Mouse (Mus musculus): ENCODE measurements around the gene Il4ra.
A peak's percentile ranks its signal among the peaks of the same experiment; 100 is the strongest.

Gene Il4ra

GRCm38 (mm10) chr7:125572737-125573136 is 20.8 kb downstream of the Il4ra start:
- DNase-seq (ENCODE audit: low spot score) = no peak

DNA sequence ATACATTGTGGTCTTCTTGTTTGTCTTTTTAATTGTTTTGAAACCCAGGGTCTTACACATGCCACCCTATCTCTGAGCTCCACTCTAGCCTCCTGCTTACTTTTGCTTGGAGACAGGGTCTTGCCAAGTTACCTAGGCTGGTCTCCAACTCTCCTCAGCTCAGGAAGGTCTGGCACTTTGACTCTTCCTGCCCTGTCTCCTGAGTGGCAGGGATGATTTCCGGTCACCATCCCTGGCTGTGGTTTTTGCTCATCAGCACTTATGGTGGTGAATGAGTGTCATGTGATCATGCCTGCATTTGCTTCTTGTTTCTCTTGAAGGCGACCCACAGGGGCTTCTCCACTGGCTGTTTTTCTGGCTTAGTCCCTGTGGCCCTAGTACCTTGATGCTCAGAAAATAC is 21.9 kb downstream of the Il4ra start:
- DNase-seq (ENCODE audit: low spot score) = no peak

GRCm38 (mm10) chr7:125574832-125575231 is 22.9 kb downstream of the Il4ra start:
- DNase-seq (ENCODE audit: low spot score) = no peak

DNA sequence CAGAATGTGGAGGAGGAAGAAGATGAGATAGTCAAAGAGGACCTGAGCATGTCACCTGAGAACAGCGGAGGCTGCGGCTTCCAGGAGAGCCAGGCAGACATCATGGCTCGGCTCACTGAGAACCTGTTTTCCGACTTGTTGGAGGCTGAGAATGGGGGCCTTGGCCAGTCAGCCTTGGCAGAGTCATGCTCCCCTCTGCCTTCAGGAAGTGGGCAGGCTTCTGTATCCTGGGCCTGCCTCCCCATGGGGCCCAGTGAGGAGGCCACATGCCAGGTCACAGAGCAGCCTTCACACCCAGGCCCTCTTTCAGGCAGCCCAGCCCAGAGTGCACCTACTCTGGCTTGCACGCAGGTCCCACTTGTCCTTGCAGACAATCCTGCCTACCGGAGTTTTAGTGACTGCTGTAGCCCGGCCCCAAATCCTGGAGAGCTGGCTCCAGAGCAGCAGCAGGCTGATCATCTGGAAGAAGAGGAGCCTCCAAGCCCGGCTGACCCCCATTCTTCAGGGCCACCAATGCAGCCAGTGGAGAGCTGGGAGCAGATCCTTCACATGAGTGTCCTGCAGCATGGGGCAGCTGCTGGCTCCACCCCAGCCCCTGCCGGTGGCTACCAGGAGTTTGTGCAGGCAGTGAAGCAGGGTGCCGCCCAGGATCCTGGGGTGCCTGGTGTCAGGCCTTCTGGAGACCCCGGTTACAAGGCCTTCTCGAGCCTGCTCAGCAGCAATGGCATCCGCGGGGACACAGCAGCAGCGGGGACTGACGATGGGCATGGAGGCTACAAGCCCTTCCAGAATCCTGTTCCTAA is 24.0 kb downstream of the Il4ra start:
- no peak for DNase-seq (ENCODE audit: low spot score)

- peak; percentile 92 for DNase-seq (ENCODE audit: low spot score)
These were observed 25.1 kb downstream of the Il4ra start for GRCm38 (mm10) chr7:125576982-125577381.

- DNase-seq (ENCODE audit: low spot score) = peak; percentile 61
These were observed 25.7 kb downstream of the Il4ra start for GRCm38 (mm10) chr7:125577486-125578088.

- DNase-seq (ENCODE audit: low spot score) = peak; percentile 11
These were observed 26.2 kb downstream of the Il4ra start for GRCm38 (mm10) chr7:125578106-125578505.

DNA sequence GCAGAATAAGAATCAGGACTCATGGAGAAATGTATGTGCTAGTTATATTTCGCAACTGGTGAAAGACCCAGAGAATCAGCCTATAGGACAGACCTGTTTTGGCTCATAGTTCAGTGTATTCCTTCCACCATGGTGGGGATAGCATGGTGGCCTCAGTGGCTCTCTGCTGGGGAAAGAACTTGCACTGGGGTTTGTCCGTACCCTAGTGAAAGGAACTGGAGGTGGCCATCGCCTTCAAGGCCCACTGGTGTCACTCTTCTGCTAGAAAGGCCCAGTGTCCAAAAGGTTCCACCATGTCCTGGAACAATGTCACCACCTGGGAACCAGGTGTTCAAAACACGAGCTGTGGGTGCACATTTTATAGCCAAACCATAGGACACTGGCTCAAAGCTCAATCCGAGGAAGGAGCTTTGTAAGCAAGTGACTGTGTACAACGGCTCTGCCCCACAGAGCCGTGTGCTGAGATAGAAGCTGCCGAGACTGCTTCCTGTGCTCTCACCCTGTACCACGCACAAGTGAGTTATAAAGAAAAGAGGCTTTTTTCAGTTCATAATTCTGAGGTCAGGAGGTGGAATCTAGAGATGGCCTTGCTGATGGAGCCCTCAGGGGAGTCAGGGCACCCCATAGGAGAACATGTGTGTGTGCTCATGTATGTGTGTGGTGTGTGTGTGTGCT is 27.8 kb downstream of the Il4ra start:
- no peak for DNase-seq (ENCODE audit: low spot score)

DNA sequence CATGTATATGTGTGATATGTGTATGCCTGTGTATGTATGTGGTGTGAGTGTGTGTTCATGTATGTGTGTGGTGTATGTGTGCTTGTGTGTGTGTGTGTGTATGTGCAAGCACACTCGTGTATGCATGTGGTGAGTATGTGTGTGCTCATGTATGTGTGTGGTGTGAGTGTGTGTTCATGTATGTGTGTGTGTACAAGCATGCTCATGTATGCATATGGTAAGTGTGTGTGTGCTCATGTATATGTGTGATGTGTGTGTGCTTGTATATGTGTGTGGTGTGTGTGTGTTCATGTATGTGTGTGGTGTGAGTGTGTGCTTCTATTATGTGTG is 28.3 kb downstream of the Il4ra start:
- no peak for DNase-seq (ENCODE audit: low spot score)

- DNase-seq (ENCODE audit: low spot score) = no peak
These were observed 28.9 kb downstream of the Il4ra start for GRCm38 (mm10) chr7:125580625-125581316.

DNA sequence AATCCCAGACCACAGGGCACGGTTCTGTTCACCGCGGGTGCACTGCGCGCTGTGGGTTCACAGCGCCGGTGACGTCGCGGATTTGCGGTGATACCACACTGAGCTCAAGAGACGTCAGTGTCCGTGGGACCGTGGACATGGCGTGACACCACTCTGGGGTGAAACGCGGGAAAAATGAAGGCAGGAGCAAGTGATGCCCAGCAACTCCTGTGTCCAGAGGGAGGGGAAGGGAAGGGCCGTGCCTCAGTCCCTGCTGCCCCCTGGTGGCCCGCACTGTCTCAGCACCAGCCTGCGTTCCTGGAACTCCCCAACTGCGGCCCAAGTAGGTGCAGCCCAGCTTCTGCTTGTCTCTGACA is 29.4 kb downstream of the Il4ra start:
- DNase-seq (ENCODE audit: low spot score) = peak; percentile 83

DNA sequence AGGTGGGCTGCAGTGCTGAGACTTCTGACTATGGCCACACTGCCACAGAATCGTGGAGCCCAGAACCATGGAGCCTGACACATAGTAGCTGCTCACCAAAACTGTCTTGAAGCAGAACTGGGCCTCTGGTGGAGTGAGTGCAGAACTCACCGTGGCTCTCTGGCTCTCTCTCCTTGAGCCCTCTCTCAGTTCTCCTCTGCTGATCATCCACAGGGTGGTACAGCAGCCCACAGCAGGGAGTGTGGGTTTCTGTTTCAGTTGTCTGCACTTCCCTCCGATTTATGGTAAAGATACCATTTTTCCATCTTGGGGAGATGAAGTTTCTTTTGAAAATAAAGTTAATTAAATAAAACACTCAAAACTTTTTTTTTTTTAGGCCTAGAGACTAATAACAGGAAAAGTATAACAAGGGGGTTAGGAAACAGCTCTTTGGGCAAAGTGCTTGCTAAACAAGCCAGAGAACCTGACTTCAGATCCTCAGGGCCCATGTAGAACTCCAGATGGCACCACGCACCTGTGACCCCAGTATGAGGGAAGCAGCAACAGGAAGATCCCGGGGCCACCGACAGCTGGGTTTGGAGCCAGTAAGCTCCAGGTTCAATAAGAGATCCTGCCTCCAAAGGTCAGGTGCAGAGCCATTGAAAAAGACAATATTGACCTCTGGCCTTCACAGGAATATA is 31.5 kb downstream of the Il4ra start:
- no peak for DNase-seq (ENCODE audit: low spot score)

DNA sequence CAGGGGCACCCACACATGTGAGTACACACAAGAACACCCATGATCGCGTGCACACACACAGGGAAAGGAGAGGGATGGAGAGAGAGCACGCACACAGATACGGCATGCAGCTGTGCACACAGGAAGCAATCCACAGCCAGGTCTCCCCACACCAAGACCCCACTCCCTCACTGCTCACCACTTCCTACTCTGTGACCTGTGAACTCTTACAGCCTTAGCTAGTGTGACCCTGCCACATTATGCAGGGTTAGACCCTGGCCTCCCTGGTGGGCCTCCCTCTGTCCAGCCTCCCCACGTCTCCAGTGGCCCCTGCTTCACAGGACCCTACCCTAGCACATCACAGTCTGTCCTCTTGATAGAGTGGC is 32.1 kb downstream of the Il4ra start:
- no peak for DNase-seq (ENCODE audit: low spot score)

DNA sequence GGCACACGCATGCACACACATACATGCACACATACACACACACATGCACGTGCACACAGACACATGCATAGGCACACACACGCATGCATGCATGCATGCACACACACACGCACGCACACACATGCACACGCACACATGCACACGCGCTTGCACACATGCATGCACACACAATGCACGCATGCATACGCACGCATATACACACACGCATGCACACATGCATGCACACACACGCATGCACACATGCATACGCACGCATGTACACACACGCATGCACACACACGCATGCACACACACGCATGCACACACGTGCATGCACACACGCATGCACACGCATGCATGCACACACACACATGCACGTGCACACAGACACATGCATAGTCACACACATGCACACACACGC is 34.4 kb downstream of the Il4ra start:
- no peak for DNase-seq (ENCODE audit: low spot score)

GRCm38 (mm10) chr7:125588721-125589120 is 36.8 kb downstream of the Il4ra start:
- DNase-seq (ENCODE audit: low spot score) = no peak

GRCm38 (mm10) chr7:125589896-125590295 is 38.0 kb downstream of the Il4ra start:
- no peak for DNase-seq (ENCODE audit: low spot score)

DNA sequence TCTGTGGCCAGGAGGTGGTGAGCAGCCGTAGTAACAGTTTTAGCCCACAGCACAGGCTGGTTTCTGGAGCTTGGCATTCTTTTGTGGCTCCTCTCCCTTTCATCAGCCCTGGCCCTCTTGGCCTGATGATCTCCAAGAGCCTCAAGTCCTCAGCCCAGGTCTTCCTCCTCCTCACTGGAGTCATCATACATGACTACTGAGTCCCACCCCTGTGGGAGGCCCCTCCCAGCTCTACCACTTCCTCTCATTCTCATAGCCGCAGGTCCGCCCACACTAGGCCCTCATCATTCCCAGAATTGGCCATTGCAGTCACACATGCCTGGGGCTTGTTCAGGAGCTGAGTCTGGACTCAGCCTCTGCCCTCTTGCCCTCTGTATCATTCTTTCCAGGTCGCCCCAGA is 41.9 kb downstream of the Il4ra start:
- no peak for DNase-seq (ENCODE audit: low spot score)

- DNase-seq (ENCODE audit: low spot score) = no peak
These were observed 44.5 kb downstream of the Il4ra start for GRCm38 (mm10) chr7:125596406-125596805.

DNA sequence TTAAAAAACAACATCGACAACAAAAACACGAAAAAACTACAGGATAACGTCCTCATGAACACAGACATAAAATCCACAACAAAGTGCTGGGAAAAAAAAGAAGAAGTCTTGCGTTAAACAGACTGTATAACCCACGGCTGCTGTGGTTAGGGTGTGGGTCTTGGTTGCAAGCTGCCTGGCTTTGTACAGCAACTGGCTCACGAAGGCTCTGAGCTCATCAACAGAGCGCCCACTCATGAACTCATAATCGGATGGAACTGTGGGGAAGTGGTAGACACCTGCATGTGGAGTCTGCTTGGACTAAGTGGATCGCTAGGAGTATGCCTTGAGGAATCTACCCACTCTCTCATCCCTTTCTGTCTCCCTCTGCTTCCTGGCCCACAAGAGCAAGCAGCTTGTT is 45.2 kb downstream of the Il4ra start:
- no peak for DNase-seq (ENCODE audit: low spot score)

GRCm38 (mm10) chr7:125597516-125598347 is 45.8 kb downstream of the Il4ra start:
- DNase-seq (ENCODE audit: low spot score) = no peak

DNA sequence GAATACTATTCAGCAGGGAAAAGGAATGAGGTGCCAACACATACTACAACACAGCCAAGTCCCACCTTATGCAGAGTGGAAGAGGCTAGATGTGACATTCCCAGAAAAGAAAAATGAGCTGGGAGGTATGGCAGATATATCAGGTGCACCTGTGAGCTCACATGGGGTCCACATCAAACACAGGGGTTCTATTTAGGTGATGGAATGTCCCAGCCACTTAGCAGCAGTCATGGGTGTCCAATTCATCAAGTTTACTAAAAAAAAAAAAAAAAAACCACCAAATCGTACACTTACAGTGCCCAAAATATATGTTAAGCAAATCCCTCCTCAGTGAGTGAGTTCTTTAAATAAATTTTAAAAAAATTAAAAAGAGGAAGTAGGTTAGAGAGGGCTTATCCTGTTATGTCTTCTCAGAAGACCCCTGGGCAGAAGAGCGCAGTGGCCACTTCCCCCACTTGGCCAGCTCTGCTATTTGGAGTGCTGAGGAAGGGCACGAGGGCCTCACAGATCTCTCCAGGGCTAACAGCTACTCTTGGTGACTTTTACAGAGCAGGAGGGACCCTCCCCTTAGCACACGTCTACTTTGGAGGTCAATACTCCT is 47.6 kb downstream of the Il4ra start:
- DNase-seq (ENCODE audit: low spot score) = no peak
